Mouse (Mus musculus) MEL (cell line): ENCODE data around the gene Pbx3. TPM values are rescaled to one million over a fixed set of nuclear protein-coding genes. Genes with fewer than 3 reads are reported as not detected.

Source experiments
- DNase-seq: peaks from one replicate; pipeline ENCODE4 v3.0.0; 2011; ENCODE audit warnings: low read depth, low spot score
- H3K27ac ChIP-seq: 2 replicates; pipeline ENCODE4 v1.5.1; 2012; ENCODE audit warnings: low read depth, mild to moderate bottlenecking, control low read depth, low read length, moderate library complexity; ENCODE audit not compliant: control insufficient read depth
- H3K27me3 ChIP-seq, 2 experiments: fragments of 150-350 bp in 1 of 2; sonication (generic) in 1 of 2; 2 replicates each; pipeline ENCODE4 v1.6.1; 2012; ENCODE audit warnings: low read length in 2 of 2, mild to moderate bottlenecking in 2 of 2, improper control_type of control experiment in 1 of 2, moderate library complexity in 1 of 2; ENCODE audit not compliant: insufficient read depth in 2 of 2, control insufficient read depth in 1 of 2
- H3K36me3 ChIP-seq, 2 experiments: 2 replicates each; pipeline ENCODE4 v1.6.1; 2012 to 2014; ENCODE audit warnings: low read length in 2 of 2, improper control_type of control experiment in 1 of 2, inconsistent platforms in 1 of 2, mild to moderate bottlenecking in 1 of 2; ENCODE audit not compliant: insufficient read depth in 2 of 2, control insufficient read depth in 1 of 2
- H3K4me1 ChIP-seq, 2 experiments: fragments of 150-350 bp in 1 of 2; sonication (generic) in 1 of 2; 2 replicates each; pipeline ENCODE4 v1.6.1; 2012; ENCODE audit warnings: low read length in 2 of 2, improper control_type of control experiment in 1 of 2, mild to moderate bottlenecking in 1 of 2; ENCODE audit not compliant: insufficient read depth in 2 of 2, control insufficient read depth in 1 of 2
- H3K4me3 ChIP-seq, 2 experiments: fragments of 150-350 bp in 1 of 2; sonication (generic) in 1 of 2; 2 replicates each; pipeline ENCODE4 v1.5.1; 2012; ENCODE audit warnings: low read depth in 2 of 2, low read length in 2 of 2, mild to moderate bottlenecking in 2 of 2, moderate library complexity in 2 of 2, control low read depth in 1 of 2, improper control_type of control experiment in 1 of 2; ENCODE audit not compliant: control insufficient read depth in 1 of 2, insufficient read depth in 1 of 2
- H3K79me2 ChIP-seq: 2 replicates; pipeline ENCODE4 v1.6.1; 2012; ENCODE audit warnings: mild to moderate bottlenecking, low read length, moderate library complexity; ENCODE audit not compliant: control insufficient read depth, poor library complexity, insufficient read depth
- H3K9ac ChIP-seq: 2 replicates; pipeline ENCODE4 v1.6.1; 2012; ENCODE audit warnings: low read depth, mild to moderate bottlenecking, control low read depth, low read length, moderate library complexity; ENCODE audit not compliant: control insufficient read depth, poor library complexity, severe bottlenecking
- H3K9me3 ChIP-seq: fragments of 150-350 bp; sonication (generic); replicated peaks from 2 replicates; pipeline ENCODE4 v1.6.1; 2012; ENCODE audit warnings: mild to moderate bottlenecking, low read length, improper control_type of control experiment, moderate library complexity; ENCODE audit not compliant: insufficient read depth
- CHD1 ChIP-seq: IDR thresholded peaks from 2 replicates; pipeline ENCODE4 v1.6.1; 2012; ENCODE audit warnings: low read depth, mild to moderate bottlenecking, inconsistent platforms, low read length, improper control_type of control experiment
- GATA1 ChIP-seq: IDR thresholded peaks from 2 replicates; pipeline ENCODE4 v1.6.1; 2011; ENCODE audit warnings: low read depth, low read length, improper control_type of control experiment
- MEF2A ChIP-seq: IDR thresholded peaks from 2 replicates; pipeline ENCODE4 v1.6.1; 2014; ENCODE audit warnings: low read depth, mild to moderate bottlenecking, inconsistent platforms, low read length, improper control_type of control experiment; ENCODE audit not compliant: poor library complexity, insufficient replicate concordance, severe bottlenecking; ENCODE audit errors: extremely low read depth
- MXI1 ChIP-seq: IDR thresholded peaks from 2 replicates; pipeline ENCODE4 v1.6.1; 2011; ENCODE audit warnings: mild to moderate bottlenecking, low read depth, low read length, improper control_type of control experiment
- NELFE ChIP-seq: IDR thresholded peaks from 2 replicates; pipeline ENCODE4 v1.6.1; 2011; ENCODE audit warnings: low read depth, low read length, improper control_type of control experiment
- NRF1 ChIP-seq: IDR thresholded peaks from 2 replicates; pipeline ENCODE4 v1.6.1; 2014; ENCODE audit warnings: low read depth, mild to moderate bottlenecking, inconsistent platforms, low read length, improper control_type of control experiment, moderate library complexity; ENCODE audit not compliant: poor library complexity, insufficient read depth, severe bottlenecking
- POLR2A ChIP-seq, 2 experiments: IDR thresholded peaks; 2 replicates each; pipeline ENCODE4 v1.6.1; 2011 to 2012; ENCODE audit warnings: low read length in 2 of 2, mild to moderate bottlenecking in 2 of 2, control low read depth in 1 of 2, improper control_type of control experiment in 1 of 2, low read depth in 1 of 2, moderate library complexity in 1 of 2; ENCODE audit not compliant: control insufficient read depth in 1 of 2, insufficient read depth in 1 of 2, poor library complexity in 1 of 2
- SIN3A ChIP-seq: IDR thresholded peaks from 2 replicates; pipeline ENCODE4 v1.6.1; 2012; ENCODE audit warnings: low read length, improper control_type of control experiment, inconsistent platforms
- TBP ChIP-seq: IDR thresholded peaks from 2 replicates; pipeline ENCODE4 v1.8.0; 2011; ENCODE audit warnings: low read depth, low read length, improper control_type of control experiment
- TCF12 ChIP-seq: IDR thresholded peaks from 2 replicates; pipeline ENCODE4 v1.6.1; 2014; ENCODE audit warnings: low read depth, mild to moderate bottlenecking, inconsistent platforms, low read length, improper control_type of control experiment, moderate library complexity
- polyA plus RNA-seq, 2 experiments: library from polyadenylated mRNA; stranded (reverse) in 1 of 2; unstranded in 1 of 2; fragments of >175 nt in 1 of 2; fragments of >200 nt in 1 of 2; gene quantifications; 2 replicates each; pipeline versions ENCODE4 v1.2.1 to v1.2.4; 2012; ENCODE audit warnings: low replicate concordance in 2 of 2, low read depth in 1 of 2; ENCODE audit not compliant: insufficient read length in 2 of 2, insufficient read depth in 1 of 2, missing spikeins in 1 of 2
- total RNA-seq: library from RNA; depleted of rRNA; stranded (reverse); fragments of 300-350 nt; gene quantifications from 2 replicates; pipeline ENCODE4 v1.2.3, GENCODE M21; 2012

The Pbx3 gene
- total and polyA plus RNA-seq, 3 experiments: 10.1 to 22.4 TPM; not detected in 1

GRCm38 (mm10) chr2:34170424-34170823 lies 202.5 kb downstream of the Pbx3 start:
- TF ChIP-seq CHD1 (no peak), TCF12 (peak; percentile 32; the same call in 1 of the 2 replicates)
- Histone ChIP-seq H3K27me3 (no peaks in the 10 kb centered on the region), H3K4me1 (no peaks in the 10 kb centered on the region), H3K9ac (no peak overlapping the region), H3K9me3 (no peaks in the 10 kb centered on the region), H3K27ac (no peak overlapping the region), H3K4me3 (no peak overlapping the region), H3K36me3 (peaks cover 0 to 5% of the 10 kb centered on the region in 2 experiments; a peak in 2 of 4 replicates), H3K79me2 (no peaks in the 10 kb centered on the region)
- no peak for DNase-seq

GRCm38 (mm10) chr2:34169626-34170025 lies 203.3 kb downstream of the Pbx3 start:
- no peak overlapping the region for H3K27ac ChIP-seq
- no peaks in the 10 kb centered on the region for H3K4me1 ChIP-seq
- TF ChIP-seq POLR2A (IDR thresholded peaks at IDR 0.05; ENCODE audit: control insufficient read depth in 1 of 2, insufficient read depth in 1 of 2, low read depth in 1 of 2, low read length in 2 of 2, poor library complexity in 1 of 2) (no peak), SIN3A (no peak), MEF2A (no peak), GATA1 (no peak)
- no peaks in the 10 kb centered on the region for H3K9me3 ChIP-seq
- no peak for DNase-seq
- H3K36me3 ChIP-seq: peaks cover 0 to 5% of the 10 kb centered on the region in 2 experiments; a peak in 2 of 4 replicates
- no peak overlapping the region for H3K4me3 ChIP-seq
- H3K27me3 ChIP-seq: no peaks in the 10 kb centered on the region
- H3K9ac ChIP-seq: no peak overlapping the region
- H3K79me2 ChIP-seq: no peaks in the 10 kb centered on the region

GRCm38 (mm10) chr2:34168191-34168590 lies 204.8 kb downstream of the Pbx3 start:
- TF ChIP-seq TBP (no peak), MXI1 (no peak), NELFE (no peak), NRF1 (no peak)
- H3K27me3 ChIP-seq: no peaks in the 10 kb centered on the region
- no peaks in the 10 kb centered on the region for H3K9me3 ChIP-seq
- H3K9ac ChIP-seq: no peak overlapping the region
- H3K27ac ChIP-seq: no peak overlapping the region
- no peak overlapping the region for H3K4me3 ChIP-seq
- no peaks in the 10 kb centered on the region for H3K79me2 ChIP-seq
- DNase-seq: no peak
- peaks cover 0 to 5% of the 10 kb centered on the region in 2 experiments; a peak in 2 of 4 replicates for H3K36me3 ChIP-seq
- H3K4me1 ChIP-seq: no peaks in the 10 kb centered on the region
